Mouse (Mus musculus): ENCODE measurements at regions not wholly inside any gene's neighbourhood (a gene's known extent, or its start where the extent isn't known, plus 50 kb on each side); places are given as distances from the start of the nearest gene placed in this dataset.

- TF ChIP-seq FLI1 (IDR thresholded peaks at IDR 0.05; ENCODE audit: low read length) (no peak), GATA1 (IDR thresholded peaks at IDR 0.05; ENCODE audit: borderline replicate concordance, low read length) (no peak)
Observed at GRCm38 (mm10) chr10:125832134-125832533, 133.8 kb upstream of the Lrig3 start.
